Mouse (Mus musculus) gastrocnemius, adult 2 months (tissue): ENCODE measurements around the gene Fance. TPM values are rescaled to one million over a fixed set of nuclear protein-coding genes. Genes with fewer than 3 reads are reported as not detected.
"Not testable (repeated sequence)": the region's sequence is repeated elsewhere in the genome, so short reads cannot be mapped to it uniquely, and the experiment has no call there.

ENCODE experiments used
- DNase-seq: peaks from one replicate; pipeline ENCODE4 v3.0.0; 2022
- H3K27ac ChIP-seq: fragments of 200-600 bp; 2 replicates; pipeline ENCODE4 v1.8.1; 2022; ENCODE audit warnings: mild to moderate bottlenecking
- H3K4me3 ChIP-seq: fragments of 200-600 bp; 2 replicates; pipeline ENCODE4 v1.8.1; 2022; ENCODE audit warnings: mild to moderate bottlenecking, moderate library complexity
- CTCF ChIP-seq: fragments of 200-600 bp; IDR thresholded peaks from 2 replicates; pipeline ENCODE4 v1.8.1; 2022; ENCODE audit warnings: antibody characterized with exemption, mild to moderate bottlenecking, moderate library complexity
- intact Hi-C: fragments of 180-260 bp; cut with DNase I; formaldehyde crosslinking; loops from one replicate; pipeline ENCODE4 v1.15.1; 2025
- total RNA-seq, 2 experiments: library from RNA; stranded (reverse); gene quantifications; 2 replicates each; pipeline ENCODE4 v1.2.3; 2021

Gene Fance
- total RNA-seq, 2 experiments from 2014 or later: 9.4 to 11.2 TPM

DNA sequence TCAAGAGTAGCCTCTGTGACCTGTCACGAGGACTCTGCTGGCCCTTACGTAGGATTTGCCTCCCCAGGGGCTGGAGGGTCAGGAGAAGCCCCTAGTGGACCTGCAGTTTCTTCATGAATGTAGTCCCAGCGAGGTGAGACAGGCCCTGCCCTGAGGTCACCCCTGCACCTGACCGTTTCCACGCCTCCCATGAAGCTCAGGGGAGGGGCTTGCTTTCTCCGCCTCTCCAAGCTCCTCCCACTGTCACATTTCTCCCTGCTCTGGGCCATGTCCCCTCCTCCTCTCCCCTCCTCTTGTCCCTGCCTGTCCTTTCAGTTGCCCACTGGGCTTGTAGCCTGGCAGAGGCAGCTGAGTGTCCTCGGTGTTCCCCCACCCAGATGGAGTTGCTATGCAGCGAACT is 3.8 kb downstream of the Fance start:
- Histone ChIP-seq H3K4me3 (no peak overlapping the region), H3K27ac (no peak overlapping the region)
- DNase-seq: no peak
- intact Hi-C loops: no loop called here
- TF ChIP-seq CTCF: no peak

DNA sequence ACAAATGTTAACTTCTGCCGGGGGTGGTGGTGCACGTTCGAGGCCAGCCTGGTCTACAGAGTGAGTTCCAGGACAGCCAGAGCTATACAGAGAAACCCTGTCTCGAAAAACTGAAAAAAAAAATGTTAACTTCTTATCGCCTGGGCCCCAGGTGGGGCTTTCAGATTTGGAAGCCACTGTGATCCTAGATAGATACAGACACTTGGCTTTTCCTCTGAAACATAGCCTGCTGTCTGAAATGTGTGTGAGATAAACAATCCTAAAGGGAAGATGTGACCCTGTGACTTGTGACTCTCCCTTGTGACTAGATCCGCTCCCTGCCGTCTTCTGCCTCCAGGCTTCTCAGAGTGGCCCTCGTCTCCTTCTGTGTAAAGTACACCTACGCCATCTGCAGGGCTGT is 4.4 kb downstream of the Fance start:
- no peak overlapping the region for H3K27ac ChIP-seq
- no peak for DNase-seq
- no peak overlapping the region for H3K4me3 ChIP-seq
- intact Hi-C loops: no loop called here
- no peak for TF ChIP-seq CTCF

DNA sequence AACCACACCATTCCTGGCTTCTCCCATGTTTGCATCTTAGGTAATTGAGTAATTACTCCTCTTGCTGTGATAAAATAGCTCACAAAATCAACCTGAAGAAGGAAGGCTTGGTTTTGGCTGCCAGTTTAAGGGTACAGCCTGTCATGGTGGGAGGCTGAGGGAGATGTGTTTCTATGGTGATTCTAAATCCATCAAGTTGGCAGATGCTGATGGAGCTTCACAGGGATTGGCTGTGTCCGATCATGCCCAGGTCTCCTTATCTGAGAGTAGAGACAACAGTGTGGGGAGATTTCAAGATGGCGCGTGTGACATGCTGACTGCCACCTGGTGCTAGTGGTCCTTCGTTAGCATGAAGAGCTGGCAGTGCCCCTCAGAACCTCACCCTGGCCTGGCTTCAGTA is 8.4 kb downstream of the Fance start:
- H3K27ac ChIP-seq: no peak overlapping the region
- no peak for TF ChIP-seq CTCF
- H3K4me3 ChIP-seq: no peak overlapping the region
- intact Hi-C loops: no loop called here
- DNase-seq: no peak

DNA sequence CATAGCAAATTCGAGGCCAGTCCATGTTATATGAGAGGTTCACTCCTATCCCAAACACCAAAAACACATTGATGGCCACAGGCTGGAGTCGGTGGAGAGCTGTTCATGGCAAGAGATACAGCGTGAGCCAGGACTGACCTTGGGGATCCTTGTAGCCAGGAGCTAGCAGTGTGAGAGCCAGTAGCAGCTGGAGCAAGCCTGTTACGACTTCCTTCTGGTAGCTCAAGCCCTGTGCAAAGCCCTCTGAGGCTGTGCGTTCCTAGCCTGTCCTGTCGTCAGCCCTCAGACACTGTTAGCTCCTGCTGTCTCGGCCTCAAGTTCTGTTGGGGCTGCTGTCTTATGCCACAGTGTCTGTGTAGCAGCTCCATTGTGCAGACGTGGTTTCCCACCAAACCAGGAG is 10.5 kb downstream of the Fance start:
- DNase-seq: no peak
- Histone ChIP-seq H3K4me3 (no peak overlapping the region), H3K27ac (peak overlapping the region; percentile 54; the same call in 1 of the 2 replicates)
- TF ChIP-seq CTCF: no peak
- intact Hi-C loops: no loop called here

DNA sequence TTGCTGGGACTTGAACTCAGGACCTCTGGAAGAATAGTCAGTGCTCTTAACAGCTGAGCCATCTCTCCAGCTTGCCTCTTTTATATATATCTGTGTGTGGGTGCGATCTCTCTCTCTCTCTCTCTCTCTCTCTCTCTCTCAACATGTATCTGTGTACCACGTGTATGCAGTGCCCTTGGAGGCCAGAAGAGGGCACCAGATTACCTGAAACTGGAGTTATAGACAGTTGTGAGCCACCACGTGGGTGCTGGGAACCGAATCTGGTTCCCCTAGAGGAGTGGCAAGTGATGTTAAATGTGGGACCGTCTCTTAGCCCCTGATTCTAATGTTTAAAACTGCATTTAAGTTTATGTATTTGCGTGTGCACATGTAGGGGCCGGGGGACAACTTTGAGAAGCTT is 11.1 kb downstream of the Fance start:
- TF ChIP-seq CTCF: peak; percentile 15; the same call in 1 of the 2 replicates
- DNase-seq, H3K4me3 ChIP-seq, H3K27ac ChIP-seq, intact Hi-C loops: not testable (repeated sequence)

DNA sequence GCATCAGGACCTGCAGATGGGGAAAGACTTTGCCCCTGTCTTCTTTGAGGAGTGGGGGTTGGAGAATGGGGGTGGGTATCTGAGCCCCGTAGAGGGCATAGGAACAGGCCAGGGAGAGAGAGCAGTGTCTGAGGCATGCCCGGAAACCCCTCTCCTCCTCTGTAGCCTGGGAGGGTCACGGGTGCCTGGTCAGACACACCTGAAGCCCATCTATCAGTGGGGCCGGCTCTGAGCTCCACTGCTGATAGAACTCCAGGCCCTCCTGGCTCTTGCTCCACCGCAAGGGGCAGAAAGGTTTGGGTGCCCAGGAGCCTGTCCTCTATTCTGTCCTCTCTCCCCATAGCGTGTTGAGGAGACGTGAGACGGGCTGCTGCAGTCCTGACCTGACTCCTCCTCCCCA is 12.4 kb downstream of the Fance start:
- no peak for DNase-seq
- no peak for TF ChIP-seq CTCF
- Histone ChIP-seq H3K27ac (no peak overlapping the region), H3K4me3 (no peak overlapping the region)
- intact Hi-C loops: loop anchor here (5.0 kb wide), 1 partner anchor 98 kb away; no protein-coding TSS in a partner anchor

DNA sequence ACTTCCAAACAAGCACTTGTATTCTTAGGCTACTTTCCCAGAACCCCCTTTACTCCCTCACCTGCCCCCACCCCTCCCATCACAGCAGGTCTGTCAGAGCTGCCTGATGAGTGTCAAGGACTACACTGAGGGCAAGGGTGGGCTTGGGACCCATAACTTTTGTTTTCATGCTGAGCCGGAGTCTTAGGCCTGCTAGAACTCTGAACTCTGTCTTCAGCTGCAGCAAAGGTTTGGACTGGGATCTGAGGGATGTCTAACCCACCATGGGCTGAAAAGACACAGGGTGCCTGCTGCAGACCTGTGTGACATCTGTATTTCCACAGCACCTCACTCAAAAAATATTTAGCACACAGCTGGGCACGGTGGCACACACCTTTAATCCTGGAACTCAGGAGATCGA is 13.6 kb downstream of the Fance start:
- H3K27ac ChIP-seq: peak overlapping the region; percentile 88
- H3K4me3 ChIP-seq: no peak overlapping the region
- no peak for TF ChIP-seq CTCF
- intact Hi-C loops: loop anchor here (5.0 kb wide), 1 partner anchor 100 kb away; no protein-coding TSS in a partner anchor
- no peak for DNase-seq

DNA sequence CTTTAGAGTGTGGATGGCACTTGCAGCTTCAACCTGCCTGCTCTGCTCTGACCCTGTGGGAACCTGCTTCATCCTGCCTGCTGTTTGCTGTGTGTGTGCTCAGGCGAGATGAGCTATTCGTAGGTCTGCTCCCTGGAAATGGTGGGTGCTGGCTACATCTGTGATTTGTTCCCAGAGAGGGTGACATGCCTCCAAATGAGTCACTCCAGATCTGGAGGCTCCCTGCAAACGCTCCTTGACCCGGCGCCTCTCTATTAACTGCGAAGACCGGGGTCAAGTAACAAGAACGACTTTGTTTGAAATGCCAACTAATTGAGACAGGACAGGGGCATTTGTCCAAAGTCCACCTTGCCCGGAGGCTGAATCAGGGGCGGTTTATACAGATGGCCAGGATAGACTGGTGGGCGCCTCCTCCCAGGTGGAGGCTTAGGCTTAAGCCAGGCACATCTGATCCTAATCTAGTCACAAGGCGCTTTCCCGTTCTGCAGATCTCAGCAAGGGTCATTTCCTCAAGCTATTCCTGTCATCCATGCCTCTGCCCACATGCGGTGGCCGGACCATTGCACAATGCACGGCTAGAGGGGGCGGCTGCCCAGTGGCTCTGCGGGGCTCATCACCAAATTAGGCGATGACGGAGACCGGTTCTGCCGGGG is 14.5 kb downstream of the Fance start:
- no peak for TF ChIP-seq CTCF
- Histone ChIP-seq H3K4me3 (peak overlapping the region; percentile 86), H3K27ac (peak overlapping the region; percentile 88)
- intact Hi-C loops: loop anchor here (1.0 to 5.0 kb wide), 2 partner anchors 40 to 100 kb away; no protein-coding TSS in a partner anchor
- DNase-seq: no peak

DNA sequence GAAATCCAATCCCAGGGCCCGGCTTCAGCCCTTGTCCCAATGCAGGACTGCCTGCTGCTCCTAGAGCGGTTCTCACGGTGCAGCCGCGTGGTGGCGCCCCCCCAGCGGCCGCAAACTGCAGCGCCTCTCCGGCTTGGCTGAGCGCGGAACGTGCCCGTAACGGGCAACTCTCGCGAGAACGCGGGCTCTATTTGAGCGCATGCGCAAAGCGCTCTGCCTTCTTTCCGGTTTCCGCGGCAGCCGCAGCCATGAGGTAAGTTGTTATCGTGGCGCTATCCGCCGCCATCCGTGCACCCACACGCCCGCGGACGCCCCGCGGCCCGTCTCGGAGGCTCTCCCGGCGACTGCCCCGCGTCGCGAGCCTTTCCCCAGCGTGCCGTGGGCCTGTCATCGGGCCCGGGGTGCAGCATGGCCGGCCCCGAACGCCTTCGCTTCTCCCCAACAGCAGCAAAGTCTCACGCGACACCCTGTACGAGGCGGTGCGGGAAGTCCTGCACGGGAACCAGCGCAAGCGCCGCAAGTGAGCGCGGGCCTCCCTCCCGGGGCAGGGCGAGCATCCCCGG is 15.1 kb downstream of the Fance start, which contains the start of gene Rpl10a:
TSS of gene Rpl10a (plus strand) at position 106 of the 563 bp plus-strand sequence.
- peak within 1 kb of the TSS; percentile 88 for H3K27ac ChIP-seq
- TF ChIP-seq CTCF: peak; percentile 94
- DNase-seq: peak; percentile 98
- peak within 1 kb of the TSS; percentile 86 for H3K4me3 ChIP-seq
- intact Hi-C loops: loop anchor here (1.0 to 5.0 kb wide), 2 partner anchors 39 to 101 kb away; no protein-coding TSS in a partner anchor

DNA sequence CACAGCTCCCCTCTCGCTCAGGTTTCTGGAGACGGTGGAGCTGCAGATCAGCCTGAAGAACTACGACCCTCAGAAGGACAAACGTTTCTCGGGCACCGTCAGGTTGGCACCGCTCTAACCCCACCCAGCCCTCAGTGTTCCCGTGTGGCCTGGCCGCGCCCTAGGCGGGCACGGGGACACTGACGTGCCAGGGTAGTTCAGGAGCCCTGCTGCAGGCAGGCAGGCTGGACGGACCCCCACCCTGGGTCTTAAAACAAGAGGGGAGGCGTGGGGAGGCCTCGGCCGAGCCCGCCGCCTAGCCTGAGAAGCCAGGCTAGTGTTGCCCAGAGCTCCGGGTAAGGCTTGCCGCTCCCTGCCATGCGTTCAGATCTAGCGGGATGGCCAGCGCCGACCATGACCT is 15.6 kb downstream of the Fance start:
- no peak for DNase-seq
- TF ChIP-seq CTCF: no peak
- intact Hi-C loops: loop anchor here (1.0 to 5.0 kb wide), 2 partner anchors 38 to 102 kb away; no protein-coding TSS in a partner anchor
- peak overlapping the region; percentile 86 for H3K4me3 ChIP-seq
- peak overlapping the region; percentile 88 for H3K27ac ChIP-seq

DNA sequence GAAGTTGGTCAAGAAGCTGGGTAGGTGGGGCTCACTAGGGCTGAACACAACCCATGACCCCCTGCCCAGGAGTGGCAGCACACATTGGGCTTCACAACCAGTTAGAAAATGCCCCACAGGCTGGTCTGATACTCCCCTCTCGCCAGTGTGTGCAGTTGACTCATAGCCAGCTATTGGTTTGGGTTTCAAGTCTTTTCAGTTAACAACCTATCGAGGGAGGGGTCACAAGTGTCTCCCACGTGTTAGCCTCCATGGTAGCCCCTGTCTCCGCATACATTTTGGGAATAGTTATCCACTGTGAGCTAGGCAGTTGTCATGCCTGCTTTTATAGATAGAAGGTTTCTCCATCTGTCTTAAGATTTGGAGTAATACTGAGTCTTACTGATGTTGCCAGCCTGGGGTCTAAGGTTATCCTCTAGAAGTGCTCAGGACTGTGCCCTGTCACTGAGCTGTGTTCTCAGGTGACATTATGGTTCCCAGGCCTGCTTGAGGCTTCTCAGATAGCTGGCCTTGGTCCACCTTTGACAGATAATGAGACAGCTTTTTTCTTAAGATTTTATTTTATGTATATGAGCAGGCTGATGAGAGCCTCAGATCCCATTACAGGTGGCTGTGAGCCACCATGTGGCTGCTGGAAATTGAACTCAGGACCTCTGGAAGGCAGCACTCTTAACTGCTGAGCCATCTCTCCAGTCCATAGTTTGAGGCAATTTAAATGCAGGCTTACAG is 16.3 kb downstream of the Fance start:
- no peak for DNase-seq
- TF ChIP-seq CTCF: no peak
- intact Hi-C loops: loop anchor here (2.0 to 5.0 kb wide), 2 partner anchors 21 to 102 kb away; partner anchors contain the start of gene Tead3
- H3K4me3 ChIP-seq: peak overlapping the region; percentile 86
- H3K27ac ChIP-seq: peak overlapping the region; percentile 88

DNA sequence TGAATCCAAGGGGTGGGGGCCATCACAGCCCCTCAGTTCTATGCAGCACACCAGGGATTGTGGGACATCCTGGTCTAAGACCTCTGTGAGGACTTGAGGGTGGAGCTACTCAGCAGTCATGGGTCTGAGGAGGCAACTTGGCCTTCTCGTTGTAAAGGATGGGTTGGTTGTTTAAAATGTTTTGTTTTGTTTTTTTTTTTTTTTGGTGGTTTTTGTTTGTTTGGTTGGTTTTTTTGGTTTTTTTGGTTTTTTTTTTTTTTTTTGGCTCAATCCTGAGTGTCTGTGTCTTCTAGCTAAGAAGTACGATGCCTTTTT is 16.9 kb downstream of the Fance start:
- TF ChIP-seq CTCF: no peak
- Histone ChIP-seq H3K4me3 (peak overlapping the region; percentile 86), H3K27ac (peak overlapping the region; percentile 88; the same call in 1 of the 2 replicates)
- DNase-seq: no peak
- intact Hi-C loops: loop anchor here (2.0 kb wide), 1 partner anchor 21 kb away; the partner anchor contains the start of gene Tead3

DNA sequence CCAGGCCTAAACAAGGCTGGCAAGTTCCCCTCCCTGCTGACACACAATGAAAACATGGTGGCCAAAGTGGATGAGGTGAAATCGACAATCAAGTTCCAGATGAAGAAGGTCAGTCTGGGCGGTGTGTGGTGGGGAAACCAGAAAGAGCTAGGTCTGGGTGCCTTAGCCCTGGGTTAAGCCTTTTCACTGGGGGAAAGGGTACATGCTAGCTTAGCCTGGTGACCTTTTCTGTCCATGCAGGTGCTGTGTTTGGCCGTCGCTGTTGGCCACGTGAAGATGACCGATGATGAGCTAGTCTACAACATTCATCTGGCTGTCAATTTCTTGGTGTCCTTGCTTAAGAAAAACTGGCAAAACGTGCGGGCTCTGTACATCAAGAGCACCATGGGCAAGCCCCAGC is 17.3 kb downstream of the Fance start:
- intact Hi-C loops: loop anchor here (2.0 kb wide), 1 partner anchor 20 kb away; the partner anchor contains the start of gene Tead3
- not testable (repeated sequence) for H3K4me3 ChIP-seq, H3K27ac ChIP-seq, DNase-seq
